Mouse (Mus musculus): ENCODE measurements at regions not wholly inside any gene's neighbourhood (a gene's known extent, or its start where the extent isn't known, plus 50 kb on each side); places are given as distances from the start of the nearest gene placed in this dataset.

- in situ Hi-C loops (cut with MboI; ENCODE audit: low sequenced_read_pairs): no loop called here
Measured at GRCm38 (mm10) chr6:117329164-117329939, 161.0 kb downstream of the Cxcl12 start.

GRCm38 (mm10) chr6:117330198-117330597 is 161.9 kb downstream of the Cxcl12 start:
- in situ Hi-C loops (cut with MboI; ENCODE audit: low sequenced_read_pairs): no loop called here

GRCm38 (mm10) chr6:117330726-117331360 is 162.5 kb downstream of the Cxcl12 start:
- in situ Hi-C loops (cut with MboI; ENCODE audit: low sequenced_read_pairs): no loop called here

GRCm38 (mm10) chr6:117332641-117333040 is 164.3 kb downstream of the Cxcl12 start:
- in situ Hi-C loops (cut with MboI; ENCODE audit: low sequenced_read_pairs): no loop called here

GRCm38 (mm10) chr6:117342123-117342522 is 173.8 kb downstream of the Cxcl12 start:
- in situ Hi-C loops (cut with MboI; ENCODE audit: low sequenced_read_pairs): no loop called here

GRCm38 (mm10) chr6:117347356-117347755 is 179.0 kb downstream of the Cxcl12 start:
- in situ Hi-C loops (cut with MboI; ENCODE audit: low sequenced_read_pairs): no loop called here

GRCm38 (mm10) chr6:117351846-117352245 is 183.5 kb downstream of the Cxcl12 start:
- in situ Hi-C loops (cut with MboI; ENCODE audit: low sequenced_read_pairs): no loop called here

GRCm38 (mm10) chr6:117353091-117353490 is 184.8 kb downstream of the Cxcl12 start:
- in situ Hi-C loops (cut with MboI; ENCODE audit: low sequenced_read_pairs): no loop called here

- in situ Hi-C loops (cut with MboI; ENCODE audit: low sequenced_read_pairs): no loop called here
Measured at GRCm38 (mm10) chr6:117356101-117356500, 187.8 kb downstream of the Cxcl12 start.

GRCm38 (mm10) chr6:117359401-117359800 is 191.1 kb downstream of the Cxcl12 start:
- in situ Hi-C loops (cut with MboI; ENCODE audit: low sequenced_read_pairs): no loop called here

- in situ Hi-C loops (cut with MboI; ENCODE audit: low sequenced_read_pairs): no loop called here
Measured at GRCm38 (mm10) chr6:117366563-117366962, 198.2 kb downstream of the Cxcl12 start.

- in situ Hi-C loops (cut with MboI; ENCODE audit: low sequenced_read_pairs): no loop called here
Measured at GRCm38 (mm10) chr6:117375989-117376388, 207.7 kb downstream of the Cxcl12 start.

- in situ Hi-C loops (cut with MboI; ENCODE audit: low sequenced_read_pairs): no loop called here
Measured at GRCm38 (mm10) chr6:117379904-117380303, 211.6 kb downstream of the Cxcl12 start.

- in situ Hi-C loops (cut with MboI; ENCODE audit: low sequenced_read_pairs): no loop called here
Measured at GRCm38 (mm10) chr6:117390233-117390848, 222.0 kb downstream of the Cxcl12 start.

- in situ Hi-C loops (cut with MboI; ENCODE audit: low sequenced_read_pairs): no loop called here
Measured at GRCm38 (mm10) chr6:117393480-117393879, 225.1 kb downstream of the Cxcl12 start.

GRCm38 (mm10) chr6:117405589-117406311 is 237.4 kb downstream of the Cxcl12 start:
- in situ Hi-C loops (cut with MboI; ENCODE audit: low sequenced_read_pairs): no loop called here

GRCm38 (mm10) chr6:117406312-117406595 is 237.9 kb downstream of the Cxcl12 start:
- in situ Hi-C loops (cut with MboI; ENCODE audit: low sequenced_read_pairs): no loop called here

- in situ Hi-C loops (cut with MboI; ENCODE audit: low sequenced_read_pairs): no loop called here
Measured at GRCm38 (mm10) chr6:117406757-117407156, 238.4 kb downstream of the Cxcl12 start.

GRCm38 (mm10) chr6:117407206-117407858 is 239.0 kb downstream of the Cxcl12 start:
- in situ Hi-C loops (cut with MboI; ENCODE audit: low sequenced_read_pairs): no loop called here

- in situ Hi-C loops (cut with MboI; ENCODE audit: low sequenced_read_pairs): no loop called here
Measured at GRCm38 (mm10) chr6:117407953-117408352, 239.6 kb downstream of the Cxcl12 start.
